Comparison of ENCODE assay signal across 9 mouse cellular contexts in genomic region chr6:71156674-71157326, GRCm38 (mm10). TPM values are rescaled to one million over a fixed set of nuclear protein-coding genes. Genes with fewer than 3 reads are reported as not detected.
DNase-seq lines count a peak whose midpoint lies in the region; ATAC-seq and TF ChIP-seq lines count a peak whose summit lies in the region.
"Had no signal": no experiment of that assay in that cellular context is flagged by ENCODE, and none has a peak within 500 bp of the region (broad histone marks: within the 10 kb centered on the region; RNA-seq: fewer than 3 reads in every experiment).

No protein-coding gene starts in this region.

- no peaks in the 10 kb centered on the region for H3K9me3 ChIP-seq in kidney, embryonic 14.5 days (ENCODE audit: control insufficient read depth, low read length)
- H3K9me3 ChIP-seq in G1E (replicated peaks) = no peaks in the 10 kb centered on the region
- H3K9me3 ChIP-seq: embryonic facial prominence, embryonic 13.5 days had no signal

- no peaks in the 10 kb centered on the region for H3K36me3 ChIP-seq in kidney, embryonic 14.5 days (ENCODE audit: control insufficient read depth, insufficient read depth, low read length)
- no peaks in the 10 kb centered on the region for H3K36me3 ChIP-seq in G1E (replicated peaks)
- H3K36me3 ChIP-seq: embryonic facial prominence, embryonic 13.5 days had no signal

- ATAC-seq in kidney, embryonic 14.5 days (ENCODE audit: low FRiP score, low TSS enrichment) = no peak
- peak; percentile 22; the same call in 1 of the 2 replicates for ATAC-seq in G1E (ENCODE audit: extremely low read depth, insufficient number of reproducible peaks, low FRiP score, poor library complexity, severe bottlenecking)

- intact Hi-C loops in left cerebral cortex, postnatal 10 days (cut with DNase I) = loop anchor here (5.0 kb wide), 1 partner anchor 241 kb away; no protein-coding TSS in a partner anchor

- H3K27me3 ChIP-seq in kidney, embryonic 14.5 days (ENCODE audit: control insufficient read depth, insufficient read depth, low read length) = no peaks in the 10 kb centered on the region
- peaks cover 38% of the 10 kb centered on the region for H3K27me3 ChIP-seq in G1E (ENCODE audit: insufficient read depth, low read length)
- H3K27me3 ChIP-seq: embryonic facial prominence, embryonic 13.5 days had no signal

- WGBS in kidney, embryonic 14.5 days = 77% methylated on average over 5 of the region's 5 CpGs

- H3K4me1 ChIP-seq in kidney, embryonic 14.5 days (ENCODE audit: control insufficient read depth, insufficient read depth, low read length) = no peaks in the 10 kb centered on the region
- H3K4me1 ChIP-seq in G1E (ENCODE audit: insufficient read depth, low read depth, low read length) = peaks cover 12% of the 10 kb centered on the region
- H3K4me1 ChIP-seq: embryonic facial prominence, embryonic 13.5 days had no signal

- TF ChIP-seq CTCF in G1E (IDR thresholded peaks at IDR 0.05; ENCODE audit: low read depth, low read length) = peak; percentile 83

- H3K27ac ChIP-seq in kidney, embryonic 14.5 days (ENCODE audit: low read depth, low read length) = no peak overlapping the region
- H3K27ac ChIP-seq: embryonic facial prominence, embryonic 13.5 days had no signal

- no peak overlapping the region for H3K4me2 ChIP-seq in kidney, embryonic 14.5 days (replicated peaks; ENCODE audit: low read depth, low read length)
- H3K4me2 ChIP-seq: embryonic facial prominence, embryonic 13.5 days had no signal

- H3K4me3 ChIP-seq in kidney, embryonic 14.5 days (ENCODE audit: low read length) = no peak overlapping the region
- peak overlapping the region; percentile 62; the same call in 1 of the 2 replicates for H3K4me3 ChIP-seq in G1E (ENCODE audit: low read depth, low read length)
- H3K4me3 ChIP-seq: embryonic facial prominence, embryonic 13.5 days had no signal

- H3K9ac ChIP-seq in kidney, embryonic 14.5 days (ENCODE audit: low read depth, low read length) = no peak overlapping the region
- H3K9ac ChIP-seq: embryonic facial prominence, embryonic 13.5 days had no signal

- peak; percentile 33 to 64 for DNase-seq in kidney, postnatal 36 days
- DNase-seq in G1E (ENCODE audit: low spot score) = peak; percentile 44
- peak; percentile 26 for DNase-seq in embryo, embryonic 11 days
- DNase-seq in retina, embryonic 14.5 days (ENCODE audit: low spot score) = peak; percentile 56
- no peak for DNase-seq in left cerebral cortex, postnatal 10 days (ENCODE audit: extremely low spot score in 1 of 2, low spot score in 2 of 2)
- DNase-seq in frontal cortex, postnatal 14 days (ENCODE audit: low spot score in 2 of 2) = no peak
- no peak for DNase-seq in ovary, adult 18-20 months (ENCODE audit: low spot score)

RNA-seq across cellular contexts. Expression of gene Thnsl2, which starts 12.6 kb away (rescaled TPM):
- 21.4 and 25.7 TPM in 2 replicates for polyA plus RNA-seq in kidney, embryonic 14.5 days (2014; fragmentation: Nextera tagmentation; extraction: Ambion mirVana)
- not detected in 2 replicates for total RNA-seq in G1E (2014; fragmentation: Nextera tagmentation)
- total RNA-seq in G1E (2017) = not detected in 2 replicates
- polyA plus RNA-seq in G1E (2012) = not detected in 2 replicates
- 1 to 10 TPM; 3.0 to 3.9 TPM for total RNA-seq in left cerebral cortex, postnatal 10 days (2021)

RNA-seq across cellular contexts. Expression of gene Fabp1, which starts 42.8 kb away (rescaled TPM):
- polyA plus RNA-seq in kidney, embryonic 14.5 days (2014; fragmentation: Nextera tagmentation; extraction: Ambion mirVana) = 0.43 TPM in 1 of 2 replicates, not detected in the other
- not detected in 2 replicates for total RNA-seq in G1E (2014; fragmentation: Nextera tagmentation)
- not detected in 2 replicates for total RNA-seq in G1E (2017)
- not detected in 2 replicates for polyA plus RNA-seq in G1E (2012)
- not detected for total RNA-seq in left cerebral cortex, postnatal 10 days (2021)
- polyA plus RNA-seq: embryonic facial prominence, embryonic 13.5 days had no signal

Comparison
In these comparisons a context has a peak if more than half of its experiments do, and no peak if none do; other contexts are left out.
1. DNase-seq: peak in kidney, postnatal 36 days (2 of 2), G1E (single experiment), embryo, embryonic 11 days (single experiment) and retina, embryonic 14.5 days (single experiment); none in left cerebral cortex, postnatal 10 days (0 of 2), frontal cortex, postnatal 14 days (0 of 2) and ovary, adult 18-20 months (single experiment).